Mouse (Mus musculus): Measurements from ENCODE around the gene Gm17509. TPM values are rescaled to one million over a fixed set of nuclear protein-coding genes. Genes with fewer than 3 reads are reported as not detected.
A peak's percentile ranks its signal among the peaks of the same experiment; 100 is the strongest.

Gene Gm17509
- polyA plus RNA-seq, 1 experiment: 0.15 TPM

- H3K27ac ChIP-seq (ENCODE audit: insufficient read depth, low read length): no peak overlapping the region; the same call in 1 of the 2 replicates
- 23% methylated on average over 4 of the region's 4 CpGs for WGBS
Observed at GRCm38 (mm10) chr13:117237111-117237510, 16.2 kb upstream of the Gm17509 start.

DNA sequence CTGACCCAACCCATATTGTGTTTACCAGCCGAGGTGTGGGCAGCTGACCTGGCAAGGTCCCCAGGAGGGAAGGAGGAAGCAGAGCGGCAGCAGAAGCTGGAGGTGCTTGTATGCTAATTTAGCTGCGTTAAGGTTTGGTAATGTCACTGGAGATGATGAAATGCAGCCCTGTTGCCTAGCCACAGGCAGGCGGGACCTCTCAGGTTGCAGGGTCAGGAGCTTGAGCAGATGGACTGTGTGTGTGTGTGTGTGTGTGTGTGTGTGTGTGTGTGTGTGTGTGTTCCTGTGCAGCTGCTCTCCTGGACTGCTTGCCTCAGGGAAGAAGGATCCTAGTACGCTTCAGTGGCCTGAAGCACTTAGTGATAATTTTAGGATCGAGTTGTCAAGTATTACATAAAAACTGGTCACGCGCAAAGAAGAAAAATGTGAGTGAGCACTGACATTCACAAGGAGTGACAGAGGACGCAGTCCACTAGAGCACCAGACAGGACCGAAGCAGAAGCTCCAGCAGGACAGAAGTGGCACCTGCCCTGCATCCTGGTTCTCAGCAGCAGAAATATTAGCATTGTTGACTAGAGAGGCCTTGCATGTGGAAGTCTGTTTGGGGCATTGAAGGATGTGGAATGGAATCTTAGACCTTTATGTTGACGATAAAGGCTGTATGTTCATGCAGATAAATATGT lies 14.8 kb upstream of the Gm17509 start:
- H3K4me3 ChIP-seq (ENCODE audit: extremely low read depth, insufficient read depth, insufficient read length): no peak overlapping the region
- H3K27ac ChIP-seq (ENCODE audit: insufficient read depth, low read length): no peak overlapping the region; the same call in 1 of the 2 replicates
- no peaks in the 10 kb centered on the region for H3K27me3 ChIP-seq (ENCODE audit: control insufficient read depth, insufficient read depth, low read length)
- no peak for DNase-seq (ENCODE audit: low read depth in 1 of 2, low spot score in 2 of 2)
- H3K4me1 ChIP-seq (ENCODE audit: control insufficient read depth, insufficient read depth, insufficient read length): peaks cover 20% of the 10 kb centered on the region; the same call in 1 of the 2 replicates
- TF ChIP-seq CTCF (IDR thresholded peaks at IDR 0.05; ENCODE audit: extremely low read depth, insufficient read depth, insufficient read length, insufficient replicate concordance): no peak
- no peak for TF ChIP-seq POLR2A (IDR thresholded peaks at IDR 0.05; ENCODE audit: low read depth, low read length)
- H3K36me3 ChIP-seq (ENCODE audit: control insufficient read depth, insufficient read depth, low read length): no peaks in the 10 kb centered on the region
- 39% methylated on average over 11 of the region's 11 CpGs for WGBS

More at GRCm38 (mm10) chr13:117237111-117237510, 16.2 kb upstream of the Gm17509 start:
- TF ChIP-seq CTCF (IDR thresholded peaks at IDR 0.05; ENCODE audit: extremely low read depth, insufficient read depth, insufficient read length, insufficient replicate concordance) (no peak), POLR2A (IDR thresholded peaks at IDR 0.05; ENCODE audit: low read depth, low read length) (no peak)
- H3K4me3 ChIP-seq (ENCODE audit: extremely low read depth, insufficient read depth, insufficient read length): no peak overlapping the region
- H3K4me1 ChIP-seq (ENCODE audit: control insufficient read depth, insufficient read depth, insufficient read length): peaks cover 20% of the 10 kb centered on the region; the same call in 1 of the 2 replicates
- no peaks in the 10 kb centered on the region for H3K27me3 ChIP-seq (ENCODE audit: control insufficient read depth, insufficient read depth, low read length)
- peak in 1 of 2 experiments; percentile 50 for DNase-seq (ENCODE audit: low read depth in 1 of 2, low spot score in 2 of 2)
- H3K36me3 ChIP-seq (ENCODE audit: control insufficient read depth, insufficient read depth, low read length): no peaks in the 10 kb centered on the region

DNA sequence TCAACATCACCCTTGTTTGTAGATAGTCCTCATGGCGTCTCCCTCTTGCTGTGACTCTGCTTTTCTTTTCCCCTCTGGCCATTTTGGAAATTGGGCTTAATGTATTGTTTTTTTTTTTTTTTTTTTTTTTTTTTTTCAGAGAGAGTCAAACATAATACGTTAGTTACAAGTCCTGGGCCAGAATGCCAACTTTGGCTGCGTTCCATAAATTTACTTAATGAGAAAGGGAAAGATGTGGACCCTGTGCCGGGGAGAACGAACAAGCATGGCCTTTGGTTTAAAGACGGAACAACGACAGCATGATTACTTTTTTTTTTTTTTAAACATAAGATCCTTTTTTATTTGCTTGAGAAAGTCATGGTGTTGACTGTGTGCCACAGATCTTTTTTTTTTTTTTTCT lies 13.6 kb upstream of the Gm17509 start:
- H3K4me3 ChIP-seq (ENCODE audit: extremely low read depth, insufficient read depth, insufficient read length): no peak overlapping the region
- 90% methylated on average over 7 of the region's 7 CpGs for WGBS
- no peaks in the 10 kb centered on the region for H3K27me3 ChIP-seq (ENCODE audit: control insufficient read depth, insufficient read depth, low read length)
- H3K4me1 ChIP-seq (ENCODE audit: control insufficient read depth, insufficient read depth, insufficient read length): peaks cover 20% of the 10 kb centered on the region; the same call in 1 of the 2 replicates
- H3K27ac ChIP-seq (ENCODE audit: insufficient read depth, low read length): no peak overlapping the region
- no peaks in the 10 kb centered on the region for H3K36me3 ChIP-seq (ENCODE audit: control insufficient read depth, insufficient read depth, low read length)
- no peak for DNase-seq (ENCODE audit: low read depth in 1 of 2, low spot score in 2 of 2)
- no peak for TF ChIP-seq CTCF (IDR thresholded peaks at IDR 0.05; ENCODE audit: extremely low read depth, insufficient read depth, insufficient read length, insufficient replicate concordance)
- no peak for TF ChIP-seq POLR2A (IDR thresholded peaks at IDR 0.05; ENCODE audit: low read depth, low read length)

GRCm38 (mm10) chr13:117233808-117234207 lies 12.9 kb upstream of the Gm17509 start:
- DNase-seq (ENCODE audit: low read depth in 1 of 2, low spot score in 2 of 2): no peak
- H3K36me3 ChIP-seq (ENCODE audit: control insufficient read depth, insufficient read depth, low read length): no peaks in the 10 kb centered on the region
- H3K27me3 ChIP-seq (ENCODE audit: control insufficient read depth, insufficient read depth, low read length): no peaks in the 10 kb centered on the region
- no peak for TF ChIP-seq POLR2A (IDR thresholded peaks at IDR 0.05; ENCODE audit: low read depth, low read length)
- TF ChIP-seq CTCF (IDR thresholded peaks at IDR 0.05; ENCODE audit: extremely low read depth, insufficient read depth, insufficient read length, insufficient replicate concordance): no peak
- H3K4me3 ChIP-seq (ENCODE audit: extremely low read depth, insufficient read depth, insufficient read length): no peak overlapping the region
- peaks cover 20% of the 10 kb centered on the region; the same call in 1 of the 2 replicates for H3K4me1 ChIP-seq (ENCODE audit: control insufficient read depth, insufficient read depth, insufficient read length)
- 95% methylated on average over 8 of the region's 8 CpGs for WGBS
- no peak overlapping the region for H3K27ac ChIP-seq (ENCODE audit: insufficient read depth, low read length)

DNA sequence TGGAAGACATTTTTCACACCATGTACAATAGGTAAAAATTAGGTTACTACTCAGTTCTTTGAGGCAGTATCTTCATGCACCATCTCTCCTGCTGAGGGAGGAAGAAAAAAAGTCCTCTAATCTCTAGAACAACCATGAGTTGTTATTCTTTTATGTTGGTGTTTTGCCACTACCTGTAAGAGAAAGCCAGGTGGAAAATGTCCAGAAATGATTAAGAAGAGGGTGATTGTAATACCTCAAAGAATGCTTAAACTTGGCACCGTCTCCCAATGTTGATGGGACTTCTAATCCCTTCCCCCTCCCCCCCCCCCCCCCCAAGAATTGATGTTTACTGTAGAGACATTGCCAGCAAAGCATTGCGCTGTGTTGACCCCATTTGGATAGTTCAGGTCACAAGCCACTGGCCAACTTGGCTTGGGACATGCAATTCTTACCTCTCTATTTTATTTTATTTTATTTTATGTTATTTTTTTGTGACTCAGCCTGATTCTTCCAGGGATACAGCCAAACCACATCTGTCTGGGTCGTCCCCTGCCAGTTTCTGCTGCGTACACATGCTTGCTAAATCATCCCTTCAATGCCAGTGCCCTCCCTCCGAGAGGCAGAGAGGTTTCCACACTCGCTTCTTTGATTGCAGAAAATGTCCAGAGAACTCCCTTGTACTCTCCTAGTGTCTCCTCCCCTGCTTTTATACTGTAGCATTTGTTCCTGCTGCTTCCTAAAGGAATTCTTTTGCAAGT lies 9.7 kb upstream of the Gm17509 start:
- TF ChIP-seq CTCF (IDR thresholded peaks at IDR 0.05; ENCODE audit: extremely low read depth, insufficient read depth, insufficient read length, insufficient replicate concordance) (no peak), POLR2A (IDR thresholded peaks at IDR 0.05; ENCODE audit: low read depth, low read length) (no peak)
- Histone ChIP-seq H3K36me3 (ENCODE audit: control insufficient read depth, insufficient read depth, low read length) (no peaks in the 10 kb centered on the region), H3K27ac (ENCODE audit: insufficient read depth, low read length) (no peak overlapping the region), H3K27me3 (ENCODE audit: control insufficient read depth, insufficient read depth, low read length) (no peaks in the 10 kb centered on the region), H3K4me3 (ENCODE audit: extremely low read depth, insufficient read depth, insufficient read length) (no peak overlapping the region), H3K4me1 (ENCODE audit: control insufficient read depth, insufficient read depth, insufficient read length) (peaks cover 3% of the 10 kb centered on the region; the same call in 1 of the 2 replicates)
- no peak for DNase-seq (ENCODE audit: low read depth in 1 of 2, low spot score in 2 of 2)
- WGBS: 82% methylated on average over 6 of the region's 6 CpGs

DNA sequence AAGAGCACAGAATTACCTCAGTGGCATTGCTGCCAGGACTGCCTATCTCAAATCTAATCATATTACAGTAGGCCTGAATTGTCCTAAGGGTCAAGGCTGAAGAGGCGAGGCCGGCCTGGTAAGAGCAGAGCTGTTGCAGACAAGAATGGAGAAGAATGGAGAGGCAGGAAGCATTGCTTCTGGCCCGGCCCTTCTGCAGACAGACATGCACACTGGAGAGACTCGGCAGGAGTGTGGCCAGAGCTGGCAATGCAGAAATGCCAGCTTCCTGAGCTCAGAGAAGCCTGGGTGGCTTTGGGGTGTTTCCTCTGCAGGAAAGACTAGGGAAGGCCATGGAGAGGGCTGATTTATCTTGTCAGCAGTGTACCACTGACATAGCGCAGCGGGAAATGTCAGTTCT lies 4.7 kb upstream of the Gm17509 start:
- TF ChIP-seq POLR2A (IDR thresholded peaks at IDR 0.05; ENCODE audit: low read depth, low read length) (no peak), CTCF (IDR thresholded peaks at IDR 0.05; ENCODE audit: extremely low read depth, insufficient read depth, insufficient read length, insufficient replicate concordance) (no peak)
- H3K4me1 ChIP-seq (ENCODE audit: control insufficient read depth, insufficient read depth, insufficient read length): peaks cover 7% of the 10 kb centered on the region
- H3K4me3 ChIP-seq (ENCODE audit: extremely low read depth, insufficient read depth, insufficient read length): no peak overlapping the region
- no peaks in the 10 kb centered on the region for H3K36me3 ChIP-seq (ENCODE audit: control insufficient read depth, insufficient read depth, low read length)
- H3K27me3 ChIP-seq (ENCODE audit: control insufficient read depth, insufficient read depth, low read length): peaks cover 5% of the 10 kb centered on the region
- H3K27ac ChIP-seq (ENCODE audit: insufficient read depth, low read length): no peak overlapping the region
- DNase-seq (ENCODE audit: low read depth in 1 of 2, low spot score in 2 of 2): no peak
- 59% methylated on average over 6 of the region's 6 CpGs for WGBS
